Mouse (Mus musculus): ENCODE data around the gene Pram1.

Pram1 gene

GRCm38 (mm10) chr17:33637038-33637437, 818 bp upstream of the Pram1 start:
- POLR2A ChIA-PET = interaction anchor here in 2 of 4 experiments (0.6 to 8.1 kb wide), 7 partner anchors 8 to 173 kb away, joined by 3 to 98 read pairs (median 4); partner anchors contain the start of genes Kank3 (in 1 of the 2) and Zfp414 (in 1 of the 2)
- CTCF ChIA-PET = no interaction called here

GRCm38 (mm10) chr17:33639743-33640142, 1.9 kb downstream of the Pram1 start:
- ChIA-PET CTCF (no interaction called here), POLR2A (interaction anchor here in 3 of 4 experiments (0.7 to 8.1 kb wide), 19 partner anchors 8 to 606 kb away, joined by 3 to 98 read pairs (median 7); partner anchors contain the start of genes Zfp414 (in 2 of the 3), Rab11b (in 1 of the 3) and Zfp763 (in 1 of the 3))

GRCm38 (mm10) chr17:33644068-33644467, 6.2 kb downstream of the Pram1 start:
- POLR2A ChIA-PET = interaction anchor here in 3 of 4 experiments (0.6 to 4.4 kb wide), 25 partner anchors 9 to 267 kb away, joined by 3 to 25 read pairs (median 5); partner anchors contain the start of genes Rab11b (in 2 of the 3) and Zfp414 (in 2 of the 3)
- CTCF ChIA-PET = interaction anchor here in 3 of 4 experiments (0.5 to 1.0 kb wide), 4 partner anchors 15 to 960 kb away, joined by 3 read pairs; partner anchors contain the start of gene Zfp414 (in 1 of the 3)

GRCm38 (mm10) chr17:33645073-33645472, 7.2 kb downstream of the Pram1 start:
- CTCF ChIA-PET = no interaction called here
- POLR2A ChIA-PET = interaction anchor here in 2 of 4 experiments (0.9 to 11.4 kb wide), 14 partner anchors 7 to 268 kb away, joined by 3 to 98 read pairs (median 6); partner anchors contain the start of genes Zfp414 (in 2 of the 2) and Pram1 (in 1 of the 2)

GRCm38 (mm10) chr17:33649781-33650475, 12.1 kb downstream of the Pram1 start:
- ChIA-PET POLR2A (interaction anchor here in 2 of 4 experiments (0.6 to 11.4 kb wide), 28 partner anchors 9 to 1487 kb away, joined by 3 to 98 read pairs (median 4); partner anchors contain the start of genes Pram1 (in 2 of the 2), Zfp414 (in 2 of the 2), B3galt4 (in 1 of the 2) and Ndufa7 (in 1 of the 2)), CTCF (no interaction called here)

GRCm38 (mm10) chr17:33666813-33667212, 29.0 kb downstream of the Pram1 start:
- CTCF ChIA-PET = no interaction called here
- POLR2A ChIA-PET = interaction anchor here in 2 of 4 experiments (0.6 to 18.1 kb wide), 9 partner anchors 7 to 160 kb away, joined by 3 to 260 read pairs (median 4); partner anchors contain the start of genes Rab11b (in 2 of the 2) and Zfp414 (in 1 of the 2)

- CTCF ChIA-PET = no interaction called here
- POLR2A ChIA-PET = interaction anchor here in 3 of 4 experiments (0.8 to 18.1 kb wide), 21 partner anchors 10 to 170 kb away, joined by 3 to 260 read pairs (median 5); partner anchors contain the start of genes Pram1 (in 1 of the 3), Rab11b (in 1 of the 3) and Zfp414 (in 1 of the 3)
Measured at GRCm38 (mm10) chr17:33669681-33670080, 31.8 kb downstream of the Pram1 start.

GRCm38 (mm10) chr17:33673837-33674236, 36.0 kb downstream of the Pram1 start:
- POLR2A ChIA-PET = interaction anchor here (0.6 to 18.1 kb wide), 16 partner anchors 8 to 168 kb away, joined by 3 to 260 read pairs (median 6); partner anchors contain the start of genes Ndufa7 (in 1 of the 4), Rab11b (in 1 of the 4), Rps28 (in 1 of the 4) and Zfp414 (in 1 of the 4)
- CTCF ChIA-PET = no interaction called here

DNA sequence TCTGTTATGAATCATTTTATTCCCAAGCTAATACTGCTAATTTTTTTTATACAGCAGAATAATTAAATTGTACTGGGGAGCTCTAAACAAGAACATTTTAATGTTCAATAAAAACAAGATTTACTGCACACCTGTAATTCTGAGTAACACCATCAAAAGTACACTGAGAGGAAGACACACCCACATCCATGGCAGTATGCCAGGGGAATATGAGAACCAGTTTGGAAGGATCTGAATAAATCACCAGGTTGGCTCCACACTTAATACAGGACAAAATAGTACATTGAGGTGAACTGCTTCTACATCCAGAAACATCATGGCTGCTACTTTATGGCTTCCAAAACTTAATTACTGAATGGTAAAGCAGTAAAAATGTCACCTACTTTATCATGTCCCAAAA, 37.6 kb downstream of the Pram1 start:
- CTCF ChIA-PET = no interaction called here
- POLR2A ChIA-PET = interaction anchor here in 2 of 4 experiments (0.7 to 18.1 kb wide), 13 partner anchors 7 to 148 kb away, joined by 3 to 260 read pairs (median 4); partner anchors contain the start of genes Ndufa7 (in 1 of the 2), Rab11b (in 1 of the 2) and Rps28 (in 1 of the 2)

DNA sequence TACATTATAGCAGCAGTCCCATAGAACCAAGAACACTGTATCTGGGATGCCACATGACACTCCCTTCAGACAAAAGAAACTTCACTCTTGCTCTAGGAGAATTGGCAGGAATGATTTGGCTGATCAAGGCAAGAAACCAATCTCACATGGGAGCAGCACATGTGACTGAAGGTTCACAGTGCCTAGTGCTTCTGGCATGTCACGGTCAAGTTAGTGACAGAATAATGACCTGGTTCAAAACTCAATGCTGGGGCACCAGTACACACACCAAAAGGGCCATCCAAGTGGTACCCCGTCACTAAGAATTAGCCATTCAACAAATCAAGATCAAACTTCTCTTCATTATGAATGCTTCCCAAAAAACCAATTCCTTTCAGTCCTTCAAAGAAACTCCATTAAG, 38.2 kb downstream of the Pram1 start:
- POLR2A ChIA-PET = interaction anchor here in 2 of 4 experiments (0.6 to 1.6 kb wide), 4 partner anchors 9 to 84 kb away, joined by 3 read pairs; partner anchors contain the start of gene Rab11b (in 1 of the 2)
- CTCF ChIA-PET = no interaction called here

DNA sequence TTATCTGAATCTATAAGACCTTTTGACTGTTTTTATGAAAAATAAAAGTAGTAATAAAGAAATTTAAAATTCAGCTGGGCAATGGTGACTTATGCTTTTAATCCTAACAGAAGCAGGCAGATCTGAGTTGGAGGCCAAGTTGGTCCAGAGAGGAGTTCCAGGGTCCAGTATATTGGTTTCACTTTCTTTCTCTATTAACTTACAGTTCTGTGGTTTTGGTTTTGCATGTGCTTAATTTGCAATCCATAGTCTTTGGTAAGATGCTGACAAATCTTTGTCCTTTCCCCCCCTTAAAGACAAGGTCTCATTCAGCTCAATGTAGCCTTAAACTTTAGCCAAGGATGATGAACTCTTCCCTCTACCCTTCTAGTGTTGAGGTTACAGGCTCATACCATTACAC, 40.9 kb downstream of the Pram1 start:
- CTCF ChIA-PET = interaction anchor here in 1 of 4 experiments (1.1 kb wide), 1 partner anchor 124 kb away, joined by 3 read pairs; no protein-coding TSS in a partner anchor
- POLR2A ChIA-PET = interaction anchor here in 2 of 4 experiments (1.1 to 8.1 kb wide), 18 partner anchors 9 to 149 kb away, joined by 3 to 260 read pairs (median 4); partner anchors contain the start of genes Angptl4 (in 1 of the 2), Ndufa7 (in 1 of the 2), Rab11b (in 1 of the 2) and Rps28 (in 1 of the 2)

DNA sequence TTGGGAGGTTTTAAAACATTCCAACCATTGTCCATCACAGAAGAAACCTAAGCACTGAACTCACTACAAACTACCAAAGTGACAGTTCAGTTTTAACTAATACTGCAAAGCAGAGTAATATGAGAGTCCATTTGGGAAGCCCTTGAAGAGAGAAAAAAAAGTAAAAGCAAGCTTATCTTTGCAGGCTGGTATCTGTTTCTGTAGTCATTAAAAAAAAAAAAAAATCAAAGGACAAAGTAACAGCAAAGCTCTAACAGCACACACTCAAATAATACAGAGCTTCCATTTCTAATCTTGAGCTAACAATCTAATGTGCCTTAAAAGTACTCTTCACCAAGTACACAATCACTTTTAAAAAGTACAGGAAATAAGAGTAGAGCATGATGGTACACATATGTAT, 43.9 kb downstream of the Pram1 start:
- CTCF ChIA-PET = no interaction called here
- POLR2A ChIA-PET = interaction anchor here (0.6 to 8.1 kb wide), 26 partner anchors 9 to 1936 kb away, joined by 3 to 260 read pairs (median 6); partner anchors contain the start of genes B3galt4 (in 1 of the 4), March2 (in 1 of the 4), Ndufa7 (in 1 of the 4) and Rab11b (in 1 of the 4)

GRCm38 (mm10) chr17:33684671-33685231, 46.9 kb downstream of the Pram1 start:
- ChIA-PET POLR2A (interaction anchor here (0.8 to 8.1 kb wide), 68 partner anchors 8 to 596 kb away, joined by 3 to 260 read pairs (median 4); partner anchors contain the start of genes March2 (in 3 of the 4), Kank3 (in 2 of the 4), Ndufa7 (in 2 of the 4) and Rab11b (in 2 of the 4)), CTCF (interaction anchor here in 1 of 4 experiments (0.9 kb wide), 1 partner anchor 234 kb away, joined by 3 read pairs; no protein-coding TSS in a partner anchor)

DNA sequence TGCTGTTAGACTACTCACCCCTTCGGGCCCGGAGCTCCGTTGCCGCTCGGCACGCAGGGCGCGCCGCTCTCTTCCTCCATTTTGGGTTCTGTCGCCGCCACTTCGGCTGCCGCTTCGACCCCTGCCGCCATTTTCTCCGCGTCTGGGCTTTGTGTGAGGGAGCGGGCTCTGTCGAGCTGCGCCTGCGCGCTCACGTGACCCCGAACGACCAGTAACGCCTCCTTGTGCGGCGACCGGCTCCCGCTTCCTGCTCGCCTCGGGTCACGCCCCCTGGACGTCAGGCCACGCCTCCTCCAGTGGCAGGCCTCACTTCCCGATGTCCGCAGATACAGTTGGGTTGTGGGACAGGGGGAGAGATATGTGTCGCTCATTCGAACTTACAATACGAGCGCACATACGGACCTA, 47.4 kb downstream of the Pram1 start:
- CTCF ChIA-PET = interaction anchor here in 2 of 4 experiments (0.5 to 0.9 kb wide), 3 partner anchors 139 to 692 kb away, joined by 3 to 4 read pairs (median 3); partner anchors contain the start of gene Zfp952 (in 1 of the 2)
- POLR2A ChIA-PET = interaction anchor here (0.6 to 8.1 kb wide), 72 partner anchors 8 to 1489 kb away, joined by 3 to 260 read pairs (median 4); partner anchors contain the start of genes March2 (in 3 of the 4), Kank3 (in 2 of the 4), Ndufa7 (in 2 of the 4) and Rab11b (in 2 of the 4)

DNA sequence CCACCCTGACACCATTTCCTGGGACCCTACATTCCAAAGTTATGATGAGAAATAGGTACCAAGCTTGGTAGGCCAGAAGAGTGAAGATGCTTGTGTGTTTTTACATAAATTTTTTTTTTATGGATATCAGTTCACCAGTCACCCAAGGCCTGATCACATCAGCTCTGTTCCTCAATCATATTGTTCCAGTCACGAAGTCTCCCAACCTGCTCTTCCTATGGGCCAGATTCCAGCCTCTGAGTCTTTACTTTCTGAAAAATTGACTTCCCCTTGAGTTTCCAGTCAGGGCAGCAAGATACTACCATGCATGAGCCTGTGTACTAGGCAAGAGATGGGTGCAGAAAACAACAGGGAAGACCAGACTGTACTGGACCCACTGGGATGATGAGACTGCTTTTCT, 48.9 kb downstream of the Pram1 start, which contains the start of gene Hnrnpm:
Gene Hnrnpm, minus strand, starts transcription at position 101 of the 400 bp plus-strand sequence.
- ChIA-PET CTCF (no interaction called here), POLR2A (interaction anchor here (0.5 to 4.6 kb wide), 6 partner anchors 9 to 232 kb away, joined by 3 to 32 read pairs (median 6); partner anchors contain the start of gene Rab11b (in 2 of the 4))

Data from embryonic stem cell, embryonic (primary cell).